Mouse (Mus musculus) cerebellum, postnatal 36 days (tissue): ENCODE measurements at regions not wholly inside any gene's neighbourhood (a gene's known extent, or its start where the extent isn't known, plus 50 kb on each side); places are given as distances from the start of the nearest gene placed in this dataset.
A peak's percentile ranks its signal among the peaks of the same experiment; 100 is the strongest.

Experiments
- DNase-seq, 2 experiments: peaks; one replicate each; pipeline ENCODE4 v3.0.0; 2021 to 2022; ENCODE audit warnings: mixed read lengths in 2 of 2

- no peak for DNase-seq
Observed at GRCm38 (mm10) chr5:42364116-42364515, 296.4 kb downstream of the Gm16223 start.

- DNase-seq = no peak
Observed at GRCm38 (mm10) chr5:42387959-42388358, 320.2 kb downstream of the Gm16223 start.

- DNase-seq = no peak
Observed at GRCm38 (mm10) chr5:42396695-42397094, 328.9 kb downstream of the Gm16223 start.

GRCm38 (mm10) chr5:42409981-42410380 is 342.2 kb downstream of the Gm16223 start:
- DNase-seq = no peak

- no peak for DNase-seq
Observed at GRCm38 (mm10) chr5:42412296-42412695, 344.5 kb downstream of the Gm16223 start.

GRCm38 (mm10) chr5:42425902-42426301 is 358.1 kb downstream of the Gm16223 start:
- no peak for DNase-seq

DNA sequence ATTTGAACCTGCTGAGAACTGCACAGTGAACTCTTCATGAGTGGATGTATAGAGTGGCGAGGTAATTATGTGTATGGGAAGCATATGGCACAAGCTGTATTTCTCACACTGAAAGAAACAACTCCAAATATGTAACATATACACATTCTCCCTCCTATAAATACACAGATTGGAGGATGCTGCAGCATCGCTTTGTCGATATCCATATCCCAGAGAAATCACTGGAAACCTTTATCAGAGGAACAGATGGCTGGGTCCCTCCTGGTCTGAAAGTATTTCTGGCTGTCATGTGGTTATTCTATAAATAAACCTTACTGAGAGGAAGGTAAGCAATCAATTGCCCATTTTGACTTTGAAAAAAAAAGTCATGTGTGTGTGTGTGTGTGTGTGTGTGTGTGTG is 365.4 kb downstream of the Gm16223 start:
- DNase-seq = peak; percentile 5 to 19

DNA sequence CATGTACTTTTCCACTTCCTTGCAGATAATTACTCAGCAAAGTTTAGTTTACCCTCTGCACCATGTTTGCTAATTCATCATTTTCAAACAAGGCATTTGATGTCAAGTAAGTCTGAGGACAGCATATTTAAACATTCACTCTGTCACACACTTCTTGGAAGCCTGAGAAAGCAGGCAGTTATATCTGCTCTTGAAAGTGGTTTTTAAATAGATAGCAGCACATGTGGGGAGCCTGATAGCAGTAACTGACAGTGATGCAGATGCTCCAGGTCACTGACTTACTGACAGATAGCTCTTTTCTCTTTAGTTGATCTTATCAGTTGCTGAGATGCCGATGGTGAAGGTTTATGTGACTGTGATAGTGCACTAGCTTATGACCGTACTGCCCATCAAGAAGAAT is 380.9 kb downstream of the Gm16223 start:
- no peak for DNase-seq

DNA sequence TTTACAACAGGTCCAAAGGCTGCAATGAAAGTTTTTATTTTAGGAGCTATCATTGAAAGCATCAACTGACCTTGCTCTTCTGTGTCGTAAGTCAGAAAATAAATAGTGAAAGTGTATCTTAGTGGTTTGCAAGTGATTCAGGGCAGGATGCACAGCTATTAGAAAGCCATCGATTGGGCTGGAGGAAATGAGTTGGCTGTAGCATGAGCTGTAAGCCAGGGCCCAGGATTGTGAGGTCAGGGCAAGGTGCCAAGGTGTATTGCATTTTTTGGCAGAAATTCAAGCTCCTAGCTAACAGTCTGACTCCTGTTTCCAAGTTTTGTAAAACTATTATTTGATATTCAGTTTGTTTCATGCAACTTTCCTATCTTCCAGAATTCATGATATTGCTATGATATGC is 381.8 kb downstream of the Gm16223 start:
- peak; percentile 43 to 44 for DNase-seq

DNA sequence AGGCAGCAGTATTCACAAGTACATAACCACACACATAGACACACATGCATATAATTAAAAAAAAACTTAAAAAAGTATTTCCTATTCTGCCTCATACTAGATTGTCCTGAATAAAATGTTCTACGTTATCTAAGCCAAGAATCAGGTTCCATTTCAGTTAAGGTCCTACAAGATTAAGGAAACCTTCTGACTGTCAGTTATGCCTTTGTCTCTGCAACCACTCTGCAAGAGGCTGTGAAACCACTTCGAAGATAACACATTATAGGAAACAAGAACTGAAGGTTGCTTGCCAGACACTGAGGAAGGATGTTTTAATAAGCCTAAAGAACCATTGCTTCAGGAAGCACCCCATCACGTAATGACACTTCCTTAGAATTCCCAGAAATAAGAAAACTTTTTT is 385.9 kb downstream of the Gm16223 start:
- no peak for DNase-seq

GRCm38 (mm10) chr5:42461195-42461594 is 393.4 kb downstream of the Gm16223 start:
- no peak for DNase-seq

DNA sequence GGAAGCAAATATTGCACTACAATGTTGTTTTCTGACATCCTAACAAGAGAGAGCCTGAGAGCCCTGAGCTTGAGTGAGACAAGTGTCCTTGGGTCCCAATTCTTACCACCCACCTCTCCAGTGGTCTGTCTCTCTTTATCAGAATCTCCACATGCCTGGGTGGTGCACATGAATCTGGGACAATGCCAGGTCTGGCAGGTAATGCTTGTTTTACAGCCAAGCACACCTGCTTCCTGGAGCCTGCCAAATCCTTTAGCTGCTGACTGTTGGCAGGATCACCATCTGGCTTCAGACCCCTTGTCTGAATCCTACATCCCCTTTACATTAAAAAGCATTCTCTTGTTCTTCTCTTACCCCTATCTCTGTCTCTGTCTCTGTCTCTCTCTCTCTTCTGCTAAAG is 397.1 kb downstream of the Gm16223 start:
- DNase-seq = peak; percentile 69 to 71

GRCm38 (mm10) chr5:42473493-42473892 is 405.7 kb downstream of the Gm16223 start:
- DNase-seq = no peak

- DNase-seq = no peak
Observed at GRCm38 (mm10) chr5:42502124-42502801, 434.5 kb downstream of the Gm16223 start.

- DNase-seq = no peak
Observed at GRCm38 (mm10) chr5:42502802-42503136, 435.0 kb downstream of the Gm16223 start.

- no peak for DNase-seq
Observed at GRCm38 (mm10) chr5:42509200-42509599, 441.4 kb downstream of the Gm16223 start.

DNA sequence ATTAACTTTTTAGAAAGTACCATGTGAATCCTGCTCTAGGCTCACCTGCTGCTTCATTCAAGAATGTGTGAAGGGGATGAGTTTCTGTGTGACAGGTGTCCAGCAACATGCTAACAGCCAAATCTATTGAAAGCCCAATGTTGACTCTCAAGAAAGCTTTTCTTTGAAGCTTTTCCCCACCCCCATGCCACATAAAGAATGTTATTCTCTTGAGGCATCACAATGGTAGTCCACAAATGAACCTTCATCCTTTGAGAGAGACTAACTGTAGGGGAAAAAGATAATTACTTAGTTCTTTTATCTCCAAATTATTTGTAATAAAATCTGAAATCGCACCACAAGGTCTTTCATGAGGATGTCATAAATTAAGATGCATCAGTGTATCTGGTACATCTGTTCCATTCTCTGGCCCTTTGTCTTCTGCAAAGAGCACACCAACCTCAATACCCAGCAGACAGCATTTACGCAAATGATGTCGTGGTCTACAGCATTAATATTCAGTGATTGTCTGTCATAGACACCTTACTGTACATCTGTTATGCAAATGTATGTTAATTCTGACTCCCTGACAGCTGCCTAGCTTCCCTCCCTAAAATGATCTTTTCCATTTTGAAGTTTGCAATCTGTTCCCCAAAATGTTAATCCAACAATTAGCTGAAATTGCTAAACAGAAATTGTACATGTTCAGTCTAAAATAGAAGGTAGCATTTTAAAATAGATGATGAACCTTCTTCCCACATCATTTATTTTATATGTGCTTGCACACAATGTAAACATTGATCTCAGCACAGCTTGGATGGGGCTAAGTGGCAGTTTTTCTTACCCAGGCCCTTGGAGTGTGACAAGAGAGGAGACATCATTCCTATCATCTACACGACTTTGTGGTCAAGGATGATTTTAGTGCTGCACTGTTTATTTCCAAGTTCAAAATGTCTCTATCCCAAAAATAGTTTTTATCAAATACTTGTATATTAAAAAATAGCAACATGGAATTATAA is 455.7 kb downstream of the Gm16223 start:
- DNase-seq = no peak

DNA sequence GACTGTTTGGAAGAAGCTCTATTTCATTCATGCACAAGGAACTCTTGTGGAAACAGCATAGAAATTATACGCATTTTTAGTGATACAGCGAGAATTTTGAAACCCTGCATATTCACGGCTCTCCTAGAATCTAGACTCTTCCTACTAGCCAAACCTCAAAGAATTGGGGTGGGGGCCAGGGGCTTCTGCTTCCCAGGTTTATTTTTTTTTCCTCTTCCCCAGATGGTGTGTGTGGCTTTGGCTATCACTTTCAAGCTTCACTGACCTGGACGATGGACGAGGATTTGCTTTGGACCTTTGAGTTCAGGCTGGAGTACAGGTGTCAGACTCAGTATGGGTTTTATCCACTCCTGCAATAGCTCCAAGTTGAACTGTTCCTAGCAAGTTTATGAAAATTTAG is 457.7 kb downstream of the Gm16223 start:
- DNase-seq = no peak

DNA sequence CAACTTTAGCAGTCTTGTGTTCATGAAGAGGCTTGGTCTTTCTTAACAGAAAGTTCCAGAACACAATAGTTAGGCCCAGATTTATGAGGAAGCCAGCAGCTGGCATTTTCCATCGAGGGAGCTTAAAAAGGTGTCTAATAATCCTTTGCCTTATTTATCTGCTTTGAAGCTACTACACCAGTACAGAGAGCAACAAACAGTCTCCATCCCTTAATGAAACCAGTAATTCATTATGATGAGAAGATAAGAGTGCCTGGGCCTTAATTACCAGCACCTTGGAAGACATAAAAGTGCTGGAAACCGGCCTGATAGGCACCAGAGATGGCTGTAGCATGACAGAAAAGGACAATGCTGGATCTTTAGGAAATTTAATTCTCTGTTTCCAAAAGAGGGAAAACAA is 492.8 kb downstream of the Gm16223 start:
- no peak for DNase-seq

GRCm38 (mm10) chr5:42563406-42563805 is 495.6 kb downstream of the Gm16223 start:
- no peak for DNase-seq

DNA sequence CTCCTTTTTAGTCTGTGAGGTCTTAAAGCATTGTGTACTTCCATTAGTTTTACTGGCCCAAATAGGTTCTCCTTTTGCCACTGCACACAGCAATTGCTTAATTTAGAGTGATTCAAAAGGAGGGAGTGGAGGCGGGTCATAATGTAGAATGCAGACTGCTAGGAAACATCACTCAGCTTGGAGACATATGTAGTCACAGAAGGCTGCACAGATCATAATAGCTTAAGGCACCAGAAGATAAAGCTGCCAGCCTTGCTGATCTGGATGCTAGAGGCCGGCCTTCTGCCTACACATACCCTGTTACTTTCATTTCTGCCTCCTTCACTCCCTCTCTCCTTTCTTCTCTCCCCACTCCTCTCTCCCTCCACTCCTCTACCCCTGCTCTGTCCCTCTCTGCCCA is 508.2 kb downstream of the Gm16223 start:
- no peak for DNase-seq

GRCm38 (mm10) chr5:42578208-42578844 is 510.6 kb downstream of the Gm16223 start:
- DNase-seq = no peak

DNA sequence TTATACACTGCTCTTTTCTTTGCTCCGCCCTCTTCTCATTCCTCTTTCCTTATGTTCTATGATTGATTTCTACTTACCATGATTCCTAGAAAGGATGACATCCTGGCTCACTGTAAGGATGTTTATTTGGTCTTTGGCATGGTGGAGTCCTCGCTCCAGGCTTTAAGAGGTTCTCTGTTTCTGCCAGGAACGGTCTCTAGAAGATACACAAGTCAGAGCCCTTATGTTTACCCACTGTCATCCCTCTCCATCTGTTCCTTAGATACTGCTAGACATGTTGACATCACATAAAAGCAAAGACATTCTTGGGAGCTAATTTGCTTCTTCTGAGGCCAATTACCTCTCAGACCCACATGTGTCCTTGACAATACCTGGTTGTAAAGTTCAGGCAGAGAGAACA is 552.9 kb downstream of the Gm16223 start:
- DNase-seq = no peak
